ENCODE assay signal across 11 mouse cellular contexts in the genomic region with DNA sequence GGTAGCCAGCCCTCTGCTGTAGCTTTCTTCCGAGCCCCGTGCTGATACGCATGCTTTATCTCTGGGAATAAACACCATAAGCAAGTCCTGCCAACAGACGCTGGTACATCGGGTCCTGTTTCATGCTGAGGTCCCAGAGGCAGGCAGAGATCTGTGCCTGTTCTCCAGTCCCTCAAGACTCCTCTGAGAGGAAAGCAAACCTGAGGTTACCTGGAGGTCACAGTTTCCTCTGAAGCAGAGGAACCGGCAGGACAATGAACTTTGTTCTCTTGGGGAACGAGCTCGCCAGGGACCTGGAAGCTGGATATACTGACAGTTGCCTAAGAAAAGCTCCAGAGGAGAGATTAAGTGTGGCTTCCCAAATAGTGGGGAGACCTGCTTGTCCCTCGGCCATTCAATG. TPM values are rescaled to one million over a fixed set of nuclear protein-coding genes. Genes with fewer than 3 reads are reported as not detected.
DNase-seq lines count a peak whose midpoint lies in the region; ATAC-seq lines count a peak whose summit lies in the region.
"Had no signal": no experiment of that assay in that cellular context is flagged by ENCODE, and none has a peak within 500 bp of the region (broad histone marks: within the 10 kb centered on the region; RNA-seq: fewer than 3 reads in every experiment).

No protein-coding gene starts in this region.

- WGBS in heart, embryonic 12.5 days, result 38% methylated on average over 9 of the region's 9 CpGs
- WGBS in embryonic facial prominence, embryonic 13.5 days, result 41% methylated on average over 9 of the region's 9 CpGs
- 79% methylated on average over 9 of the region's 9 CpGs for WGBS in midbrain, embryonic 14.5 days

- no peaks in the 10 kb centered on the region for H3K9me3 ChIP-seq in heart, embryonic 12.5 days (replicated peaks)
- H3K9me3 ChIP-seq in embryonic facial prominence, embryonic 13.5 days, result no peaks in the 10 kb centered on the region
- no peaks in the 10 kb centered on the region for H3K9me3 ChIP-seq in midbrain, embryonic 14.5 days (ENCODE audit: control insufficient read depth, low read length)

- H3K36me3 ChIP-seq in heart, embryonic 12.5 days, result no peaks in the 10 kb centered on the region
- no peaks in the 10 kb centered on the region for H3K36me3 ChIP-seq in embryonic facial prominence, embryonic 13.5 days
- no peaks in the 10 kb centered on the region for H3K36me3 ChIP-seq in midbrain, embryonic 14.5 days (ENCODE audit: control insufficient read depth, insufficient read depth, low read length)

- H3K27ac ChIP-seq in heart, embryonic 12.5 days (ENCODE audit: poor library complexity, severe bottlenecking), result no peak overlapping the region
- no peak overlapping the region for H3K27ac ChIP-seq in embryonic facial prominence, embryonic 13.5 days
- no peak overlapping the region for H3K27ac ChIP-seq in midbrain, embryonic 14.5 days (replicated peaks; ENCODE audit: low read depth, low read length)

- H3K4me1 ChIP-seq in heart, embryonic 12.5 days (replicated peaks), result peaks cover 22% of the 10 kb centered on the region
- 0 out of 2 replicates have a peak, but pooled peaks cover 4% of the 10 kb centered on the region for H3K4me1 ChIP-seq in embryonic facial prominence, embryonic 13.5 days
- no peaks in the 10 kb centered on the region for H3K4me1 ChIP-seq in midbrain, embryonic 14.5 days (ENCODE audit: control insufficient read depth, insufficient read depth, low read length)

- peak; percentile 55 to 81 for DNase-seq in heart, adult 18-20 months
- DNase-seq in heart, postnatal 25 days (ENCODE audit: low spot score), result peak; percentile 36
- DNase-seq in kidney, postnatal 10 days, result peak; percentile 50
- DNase-seq in thymus, postnatal 10 days (ENCODE audit: low spot score in 2 of 2), result no peak
- no peak for DNase-seq in embryo, embryonic 10 days (ENCODE audit: low spot score)
- DNase-seq in midbrain, embryonic 14.5 days, result no peak
- DNase-seq: liver; thymus, adult 2 months had no signal

- H3K4me3 ChIP-seq in heart, embryonic 12.5 days, result no peak overlapping the region
- no peak overlapping the region for H3K4me3 ChIP-seq in embryonic facial prominence, embryonic 13.5 days
- no peak overlapping the region for H3K4me3 ChIP-seq in midbrain, embryonic 14.5 days (replicated peaks; ENCODE audit: low read depth, low read length)

- intact Hi-C loops in heart, postnatal 25 days (cut with DNase I), result loop anchor here (1.0 to 10.0 kb wide), 4 partner anchors 28 to 317 kb away; a partner anchor contains a TSS

- no peak for ATAC-seq in heart, embryonic 12.5 days (ENCODE audit: insufficient number of reproducible peaks, low FRiP score)
- ATAC-seq in embryonic facial prominence, embryonic 13.5 days (ENCODE audit: insufficient number of reproducible peaks, insufficient read depth, low FRiP score, low TSS enrichment, low read depth), result no peak
- no peak for ATAC-seq in midbrain, embryonic 14.5 days (ENCODE audit: low FRiP score, low TSS enrichment)
- ATAC-seq: activated CD4-positive, CD25-positive, alpha-beta regulatory T cell, adult 4 months had no signal

- H3K4me2 ChIP-seq in heart, embryonic 12.5 days, result no peak overlapping the region
- no peak overlapping the region for H3K4me2 ChIP-seq in embryonic facial prominence, embryonic 13.5 days
- no peak overlapping the region for H3K4me2 ChIP-seq in midbrain, embryonic 14.5 days (ENCODE audit: low read length)

- H3K9ac ChIP-seq in heart, embryonic 12.5 days, result no peak overlapping the region
- peak overlapping the region; percentile 46; the same call in 1 of the 2 replicates for H3K9ac ChIP-seq in embryonic facial prominence, embryonic 13.5 days
- H3K9ac ChIP-seq in midbrain, embryonic 14.5 days (replicated peaks; ENCODE audit: low read length), result no peak overlapping the region

- H3K27me3 ChIP-seq in heart, embryonic 12.5 days (replicated peaks), result peaks cover 17% of the 10 kb centered on the region; the same call in 1 of the 2 replicates
- no peaks in the 10 kb centered on the region for H3K27me3 ChIP-seq in embryonic facial prominence, embryonic 13.5 days
- no peaks in the 10 kb centered on the region for H3K27me3 ChIP-seq in midbrain, embryonic 14.5 days (ENCODE audit: control insufficient read depth, insufficient read depth, low read length)

RNA-seq across cellular contexts. Expression of a gene that starts 24.2 kb away (rescaled TPM):
- 10 to 100 TPM; 75.1 to 93.4 TPM for total RNA-seq in heart, adult 18-20 months (2021)
- polyA plus RNA-seq in heart, embryonic 12.5 days (2016; fragmentation: Nextera tagmentation; extraction: Ambion mirVana), result 11.4 and 11.5 TPM in 2 replicates
- polyA plus RNA-seq in embryonic facial prominence, embryonic 13.5 days (2015; fragmentation: Nextera tagmentation; extraction: Ambion mirVana), result 13.1 and 16.1 TPM in 2 replicates
- total RNA-seq in heart, postnatal 25 days (2021), result 10 to 100 TPM; 44.7 to 69.4 TPM
- polyA plus RNA-seq in midbrain, embryonic 14.5 days (2014; fragmentation: Nextera tagmentation; extraction: Ambion mirVana), result 173 and 174 TPM in 2 replicates

Comparison
In these comparisons a context has a peak if more than half of its experiments do, and no peak if none do; other contexts are left out.
1. DNase-seq: peak in heart, adult 18-20 months (2 of 2), heart, postnatal 25 days (single experiment) and kidney, postnatal 10 days (single experiment); none in thymus, postnatal 10 days (0 of 2), embryo, embryonic 10 days (single experiment) and midbrain, embryonic 14.5 days (single experiment).
2. RNA of a gene that starts 24.2 kb away (polyA plus RNA-seq): 173 to 174 TPM in midbrain, embryonic 14.5 days; 13.1 to 16.1 TPM in embryonic facial prominence, embryonic 13.5 days and 11.4 to 11.5 TPM in heart, embryonic 12.5 days; every median in the first group is over 10 times any median in the second.